Mouse (Mus musculus): ENCODE results near the gene Slc44a3. TPM values are rescaled to one million over a fixed set of nuclear protein-coding genes. Genes with fewer than 3 reads are reported as not detected.
A peak's percentile ranks its signal among the peaks of the same experiment; 100 is the strongest.

Slc44a3 gene
- total RNA-seq, 2 experiments from 2014 or later: not detected

DNA sequence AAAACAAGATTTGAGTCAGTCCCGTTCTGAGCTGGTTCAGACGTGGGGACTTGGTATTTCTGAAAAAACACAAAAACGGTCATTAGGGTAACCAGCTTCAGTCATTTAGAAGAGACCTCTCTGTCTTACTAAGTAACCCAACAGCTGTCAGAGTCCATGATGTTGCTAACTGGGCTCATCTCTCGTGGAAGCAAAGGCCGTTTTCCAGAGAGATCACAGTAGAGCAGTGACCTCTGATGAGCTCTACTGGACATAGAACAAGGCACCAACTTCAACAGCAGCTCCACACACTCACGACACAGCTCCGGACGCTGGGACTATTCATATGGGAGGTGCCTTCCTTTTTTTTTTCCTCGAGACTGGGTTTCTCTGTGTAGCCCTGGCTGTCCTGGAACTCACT, 35.7 kb upstream of the Slc44a3 start:
- DNase-seq (ENCODE audit: extremely low spot score in 1 of 2, low spot score in 2 of 2): no peak
- Histone ChIP-seq H3K27ac (no peak overlapping the region), H3K4me3 (no peak overlapping the region)
- TF ChIP-seq CTCF (IDR thresholded peaks at IDR 0.05): no peak
- intact Hi-C loops (cut with DNase I): no loop called here

DNA sequence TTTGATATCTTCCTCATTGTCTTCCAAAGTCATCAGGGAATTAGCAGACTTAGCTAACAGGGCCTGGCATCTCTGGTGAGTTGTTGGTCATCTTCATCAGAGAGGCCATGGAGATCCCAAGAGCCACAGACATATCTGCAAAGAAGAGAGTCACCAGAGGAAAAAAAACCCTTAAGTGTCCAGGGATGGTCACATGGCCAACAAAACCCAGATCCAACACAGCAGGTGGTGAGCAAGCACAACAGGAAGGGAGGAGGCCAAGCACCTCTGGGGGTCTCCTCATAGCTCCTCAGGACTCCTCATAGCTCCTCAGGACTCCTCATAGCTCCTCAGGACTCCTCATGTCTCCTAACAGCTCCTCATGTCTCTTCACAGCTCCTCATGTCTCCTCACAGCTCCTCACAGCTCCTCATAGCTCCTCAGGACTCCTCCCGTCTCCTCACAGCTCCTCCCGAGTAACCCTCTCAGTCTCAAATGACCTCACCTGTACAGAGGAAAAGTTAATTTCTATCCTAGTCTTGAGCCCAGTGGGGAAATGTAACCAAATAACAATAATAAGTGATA, 35.2 kb upstream of the Slc44a3 start:
- TF ChIP-seq CTCF (IDR thresholded peaks at IDR 0.05): no peak
- no peak overlapping the region for H3K27ac ChIP-seq
- intact Hi-C loops (cut with DNase I): no loop called here
- H3K4me3 ChIP-seq: no peak overlapping the region
- DNase-seq (ENCODE audit: extremely low spot score in 1 of 2, low spot score in 2 of 2): no peak

DNA sequence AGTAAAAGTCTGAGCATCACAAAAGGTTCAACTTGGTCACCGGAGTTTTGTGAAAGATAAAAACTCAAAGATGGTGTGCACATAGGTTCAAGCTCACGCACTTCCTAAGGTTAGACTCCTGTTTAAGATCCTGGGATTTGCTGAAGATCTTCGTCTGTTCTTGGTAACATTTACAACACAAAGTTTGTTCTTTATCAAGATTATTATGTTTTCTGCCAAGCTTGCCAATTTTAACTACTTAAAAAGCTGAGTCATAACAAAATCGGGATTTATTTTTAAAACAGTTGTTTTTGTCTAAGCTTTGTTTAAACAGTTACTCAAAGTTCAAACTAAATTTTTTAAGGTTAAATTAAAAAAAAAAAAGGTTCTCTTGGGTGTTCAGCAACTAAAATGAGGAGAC, 34.7 kb upstream of the Slc44a3 start:
- H3K4me3 ChIP-seq: no peak overlapping the region
- no peak for DNase-seq (ENCODE audit: extremely low spot score in 1 of 2, low spot score in 2 of 2)
- intact Hi-C loops (cut with DNase I): no loop called here
- TF ChIP-seq CTCF (IDR thresholded peaks at IDR 0.05): no peak
- no peak overlapping the region for H3K27ac ChIP-seq

DNA sequence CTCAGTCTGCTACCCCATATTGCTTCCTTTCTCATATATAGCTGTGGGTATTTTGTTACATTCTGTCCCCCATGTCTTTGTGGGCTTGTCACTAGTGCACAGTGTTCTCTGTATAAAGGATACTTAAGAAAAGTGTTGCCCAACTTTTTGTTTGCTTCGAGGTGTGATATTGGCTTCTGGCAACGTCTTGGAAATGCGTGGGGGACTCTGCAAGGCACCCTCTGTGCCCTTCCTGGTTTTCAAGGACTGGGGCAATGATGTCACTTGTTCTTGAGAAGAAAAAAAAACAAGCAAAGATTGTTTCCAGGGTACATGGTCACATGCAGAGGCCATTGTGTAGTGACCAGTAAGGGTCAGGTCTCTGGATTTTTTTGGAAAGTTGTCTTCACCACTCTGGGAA, 29.6 kb upstream of the Slc44a3 start:
- intact Hi-C loops (cut with DNase I): no loop called here
- Histone ChIP-seq H3K4me3 (no peak overlapping the region), H3K27ac (no peak overlapping the region)
- DNase-seq (ENCODE audit: extremely low spot score in 1 of 2, low spot score in 2 of 2): no peak
- TF ChIP-seq CTCF (IDR thresholded peaks at IDR 0.05): no peak

DNA sequence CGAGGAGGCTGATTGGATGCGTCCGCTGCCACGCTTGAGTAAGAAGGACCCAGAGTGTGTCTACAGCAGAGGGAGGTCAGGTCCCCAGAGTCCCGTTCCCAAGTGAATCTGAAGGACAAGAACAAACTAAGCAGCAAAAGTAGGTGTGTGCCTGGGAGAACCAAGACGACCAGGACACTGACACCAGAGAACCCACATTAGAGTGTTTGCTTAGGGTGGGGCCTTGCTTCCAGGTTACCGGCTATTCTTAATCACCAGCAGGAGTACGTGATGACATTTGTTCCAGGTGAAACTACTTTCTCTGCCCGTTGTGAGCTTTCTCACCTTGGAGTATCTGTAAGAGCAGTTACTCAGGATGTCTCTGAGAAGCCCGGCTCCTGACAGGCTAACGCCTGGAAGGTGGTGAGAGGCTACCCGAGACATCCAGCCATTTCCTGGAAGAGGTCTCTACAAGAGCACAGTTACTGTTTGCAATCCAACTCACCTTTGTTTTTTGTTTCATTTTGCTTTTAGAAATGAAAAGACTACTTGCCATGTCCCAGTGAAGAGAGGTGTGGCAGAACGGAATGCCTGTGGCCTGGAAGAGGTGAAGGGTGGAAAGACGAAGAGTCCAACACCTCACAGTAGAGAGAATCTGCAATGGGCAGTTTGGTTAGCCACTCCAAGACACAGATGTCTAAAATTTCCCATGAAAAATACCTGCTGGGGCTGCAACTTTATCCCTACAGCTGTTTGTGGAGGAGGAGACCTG, 28.1 kb upstream of the Slc44a3 start:
- H3K27ac ChIP-seq: no peak overlapping the region
- H3K4me3 ChIP-seq: no peak overlapping the region
- no peak for DNase-seq (ENCODE audit: extremely low spot score in 1 of 2, low spot score in 2 of 2)
- TF ChIP-seq CTCF (IDR thresholded peaks at IDR 0.05): no peak
- intact Hi-C loops (cut with DNase I): no loop called here

DNA sequence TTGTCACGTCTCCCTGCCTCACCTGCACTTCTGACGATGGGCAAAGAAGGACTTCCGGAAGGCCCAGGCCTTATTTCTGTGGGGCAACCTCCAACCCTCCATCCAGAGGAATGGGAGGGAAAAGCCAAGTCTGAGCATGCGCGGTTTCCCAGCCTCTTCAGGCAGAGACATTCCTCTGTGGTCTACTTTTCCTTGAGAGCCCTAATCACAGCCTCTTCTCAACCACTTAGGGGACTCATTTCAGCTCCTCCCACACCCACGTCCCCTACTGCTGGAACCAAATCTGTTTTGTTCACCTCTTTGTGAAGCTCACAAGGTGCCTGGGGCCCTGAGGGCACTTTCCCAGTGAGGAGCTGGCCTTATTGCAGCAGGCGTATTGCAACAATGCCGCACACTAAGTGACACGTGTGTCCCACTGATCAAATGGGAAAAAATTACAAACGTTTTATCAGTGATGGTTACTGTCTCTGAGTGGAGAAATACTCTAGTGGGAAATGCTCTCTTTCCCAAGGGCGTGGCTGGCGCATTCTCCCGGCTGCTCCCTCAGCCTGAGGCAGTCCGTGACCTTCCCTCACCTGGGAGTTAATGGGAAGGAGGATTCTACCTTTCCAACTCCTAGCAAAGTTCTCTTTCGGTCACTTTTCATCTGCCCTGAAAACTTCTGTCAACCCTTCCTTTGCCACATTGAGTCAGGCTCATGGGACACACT, 27.4 kb upstream of the Slc44a3 start:
- DNase-seq (ENCODE audit: extremely low spot score in 1 of 2, low spot score in 2 of 2): no peak
- no peak for TF ChIP-seq CTCF (IDR thresholded peaks at IDR 0.05)
- Histone ChIP-seq H3K4me3 (no peak overlapping the region), H3K27ac (no peak overlapping the region)
- intact Hi-C loops (cut with DNase I): no loop called here

DNA sequence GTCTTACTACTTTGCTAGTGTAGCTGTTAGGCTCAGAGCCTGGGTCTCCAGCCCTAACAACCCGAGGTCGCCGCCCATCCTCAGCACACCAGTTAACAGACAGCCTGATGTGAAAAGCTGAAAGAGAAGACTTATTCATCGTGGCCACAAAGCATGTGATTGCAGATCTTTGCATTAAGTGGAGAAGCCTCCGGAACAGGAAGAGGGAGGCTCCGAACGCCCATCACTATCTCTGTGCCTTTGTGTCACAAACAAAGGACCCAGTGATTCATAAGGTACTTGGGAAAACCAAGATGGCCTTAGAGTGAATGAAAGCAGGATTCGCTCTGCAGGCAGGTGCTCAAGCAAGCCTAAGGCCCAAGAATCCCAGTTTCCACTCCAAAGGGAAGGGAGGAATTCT, 26.7 kb upstream of the Slc44a3 start:
- TF ChIP-seq CTCF (IDR thresholded peaks at IDR 0.05): no peak
- no peak for DNase-seq (ENCODE audit: extremely low spot score in 1 of 2, low spot score in 2 of 2)
- intact Hi-C loops (cut with DNase I): no loop called here
- no peak overlapping the region for H3K27ac ChIP-seq
- H3K4me3 ChIP-seq: no peak overlapping the region

DNA sequence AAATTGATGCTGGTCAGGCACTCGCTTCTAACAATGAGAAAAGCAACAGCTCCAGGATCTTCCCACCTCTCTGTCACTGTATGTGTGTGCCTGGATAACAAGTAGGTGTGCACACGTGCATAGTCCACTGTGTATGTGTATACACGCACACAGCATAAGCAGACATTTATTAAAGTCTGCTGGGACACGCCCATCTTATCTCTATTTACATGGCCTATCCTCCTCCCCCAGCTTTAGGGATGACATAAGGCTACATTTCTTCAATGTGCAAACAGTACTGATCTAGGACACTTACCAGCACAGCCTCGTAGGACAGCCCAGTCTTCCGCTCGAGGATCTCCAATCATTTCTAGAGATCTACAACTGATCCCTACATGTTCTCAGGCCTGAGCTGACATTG, 24.1 kb upstream of the Slc44a3 start:
- no peak for DNase-seq (ENCODE audit: extremely low spot score in 1 of 2, low spot score in 2 of 2)
- intact Hi-C loops (cut with DNase I): no loop called here
- TF ChIP-seq CTCF (IDR thresholded peaks at IDR 0.05): no peak

DNA sequence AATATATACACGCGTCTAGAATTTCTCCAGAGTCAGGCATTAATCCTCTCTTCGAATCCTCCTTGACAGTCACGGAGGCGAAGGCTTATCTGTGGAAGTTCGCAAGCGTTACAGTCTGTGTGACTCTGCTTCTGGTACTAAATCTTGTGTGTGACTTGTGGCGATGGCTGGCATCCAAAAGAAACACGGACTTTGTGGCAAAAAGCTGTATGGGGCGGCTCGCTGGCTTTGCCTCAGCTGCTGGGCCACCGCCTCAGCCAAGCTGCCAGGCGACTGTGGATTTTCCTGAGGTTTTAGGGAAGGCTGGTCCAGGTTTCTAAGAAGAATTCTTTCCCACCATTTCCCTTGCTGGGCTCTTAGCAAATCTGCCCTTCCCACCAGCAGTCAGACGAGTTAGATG, 21.1 kb upstream of the Slc44a3 start:
- no peak overlapping the region for H3K27ac ChIP-seq
- no peak for TF ChIP-seq CTCF (IDR thresholded peaks at IDR 0.05)
- intact Hi-C loops (cut with DNase I): no loop called here
- DNase-seq (ENCODE audit: extremely low spot score in 1 of 2, low spot score in 2 of 2): no peak
- H3K4me3 ChIP-seq: no peak overlapping the region

More for the DNA sequence above, 24.1 kb upstream of the Slc44a3 start:
- no peak overlapping the region for H3K4me3 ChIP-seq
- H3K27ac ChIP-seq: no peak overlapping the region

DNA sequence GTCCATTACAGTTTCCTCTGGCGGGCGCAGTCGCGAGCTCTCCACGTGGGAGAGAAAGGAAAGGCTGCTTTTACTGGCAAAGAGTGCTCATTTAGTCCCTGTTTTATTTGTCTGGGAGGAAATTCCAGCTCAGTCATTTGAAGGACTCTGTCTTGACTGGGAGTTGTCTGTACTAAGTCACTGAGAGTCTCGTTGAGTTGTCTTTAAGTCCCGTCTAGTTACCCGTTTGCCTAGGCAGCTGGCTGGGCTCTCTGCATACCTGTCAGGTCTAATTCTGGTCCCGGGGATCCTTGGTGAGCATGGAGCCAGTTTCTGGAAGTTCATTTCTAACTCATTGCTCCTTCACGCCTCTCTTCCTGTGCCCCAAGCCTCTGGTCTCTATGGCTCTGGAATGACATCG, 20.5 kb upstream of the Slc44a3 start:
- intact Hi-C loops (cut with DNase I): no loop called here
- no peak overlapping the region for H3K4me3 ChIP-seq
- TF ChIP-seq CTCF (IDR thresholded peaks at IDR 0.05): no peak
- no peak for DNase-seq (ENCODE audit: extremely low spot score in 1 of 2, low spot score in 2 of 2)
- no peak overlapping the region for H3K27ac ChIP-seq

DNA sequence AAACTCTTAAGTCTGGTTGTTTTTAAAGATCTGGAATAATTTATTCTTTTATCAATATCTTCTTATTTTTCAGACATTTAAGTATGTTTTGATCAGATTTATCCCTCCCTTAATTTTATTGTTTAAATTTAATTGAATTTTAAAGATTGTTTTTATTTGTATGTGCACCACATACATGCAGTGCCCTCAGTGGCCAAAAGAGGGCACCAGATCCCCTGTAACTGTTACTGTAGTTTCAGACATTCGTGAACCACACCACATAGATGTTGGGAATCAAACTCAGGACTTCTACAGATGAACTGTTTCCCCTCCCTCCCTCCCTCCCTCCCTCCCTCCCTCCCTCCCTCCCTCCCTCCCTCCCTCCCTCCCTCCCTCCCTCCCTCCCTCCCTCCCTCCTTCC, 18.2 kb upstream of the Slc44a3 start:
- Histone ChIP-seq H3K4me3 (no peak overlapping the region), H3K27ac (no peak overlapping the region)
- intact Hi-C loops (cut with DNase I): no loop called here
- DNase-seq (ENCODE audit: extremely low spot score in 1 of 2, low spot score in 2 of 2): no peak
- TF ChIP-seq CTCF (IDR thresholded peaks at IDR 0.05): peak; percentile 73

DNA sequence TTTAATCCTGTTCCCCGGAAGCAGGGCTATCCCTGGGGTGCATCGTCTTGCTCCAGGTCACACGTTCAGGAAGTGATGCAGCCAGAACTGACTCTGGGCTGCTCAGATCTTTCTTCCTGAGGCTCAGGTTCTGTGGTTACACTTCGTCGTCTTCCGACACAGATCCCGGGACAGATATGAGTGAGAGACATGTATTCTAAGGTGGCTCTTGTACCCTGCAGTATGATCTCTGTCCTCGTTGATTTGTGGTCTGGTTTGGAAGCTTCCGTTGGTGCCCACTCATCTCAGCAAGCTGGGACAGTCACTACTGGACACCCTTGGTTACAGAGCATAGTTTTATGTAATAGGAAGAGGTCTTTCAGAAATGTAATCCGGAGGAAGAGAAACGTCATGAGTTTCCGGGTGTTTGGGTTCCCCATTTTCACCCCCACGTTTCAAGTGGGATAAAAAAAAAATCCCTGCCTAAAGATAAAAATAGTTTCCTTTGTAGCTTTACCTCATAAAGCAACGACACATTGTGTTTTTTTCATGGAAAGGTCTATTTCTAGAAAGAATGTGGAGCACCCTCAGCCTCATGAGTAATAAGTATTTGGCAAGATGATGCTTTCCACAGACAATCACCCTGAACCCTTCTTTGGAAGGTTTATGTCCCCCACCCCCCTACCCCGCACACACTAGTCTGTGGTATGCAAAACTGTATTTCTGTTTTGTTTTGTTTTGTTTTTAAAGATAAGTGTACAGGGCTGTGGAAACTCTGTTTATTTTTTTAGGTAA, 15.8 kb upstream of the Slc44a3 start:
- intact Hi-C loops (cut with DNase I): loop anchor here (2.0 kb wide), 1 partner anchor 189 kb away; no protein-coding TSS in a partner anchor
- H3K4me3 ChIP-seq: no peak overlapping the region
- DNase-seq (ENCODE audit: extremely low spot score in 1 of 2, low spot score in 2 of 2): no peak
- H3K27ac ChIP-seq: no peak overlapping the region
- TF ChIP-seq CTCF (IDR thresholded peaks at IDR 0.05): no peak
